Mouse (Mus musculus) right cerebral cortex, postnatal 36 days (tissue): ENCODE measurements around the gene Krtap10-4.
A peak's percentile ranks its signal among the peaks of the same experiment; 100 is the strongest.
"Not testable (repeated sequence)": the region's sequence is repeated elsewhere in the genome, so short reads cannot be mapped to it uniquely, and the experiment has no call there.

ENCODE experiments used
- DNase-seq, 2 experiments: peaks; one replicate each; pipeline ENCODE4 v3.0.0; 2022; ENCODE audit warnings: low spot score in 2 of 2, mixed read lengths in 1 of 2

Gene Krtap10-4

GRCm38 (mm10) chr10:77826951-77827350 lies at the start of gene Krtap10-4:
Gene Krtap10-4 (minus strand): TSS chr10:77827095.
- DNase-seq: no peak

- DNase-seq: no peak
Observed at GRCm38 (mm10) chr10:77869651-77870050, 42.8 kb upstream of the Krtap10-4 start.

GRCm38 (mm10) chr10:77867546-77867945 lies 40.7 kb upstream of the Krtap10-4 start:
- DNase-seq: no peak

- DNase-seq: no peak
Observed at GRCm38 (mm10) chr10:77864762-77865143, 37.9 kb upstream of the Krtap10-4 start.

- no peak for DNase-seq
Observed at GRCm38 (mm10) chr10:77864067-77864761, 37.3 kb upstream of the Krtap10-4 start.

GRCm38 (mm10) chr10:77861675-77862074 lies 34.8 kb upstream of the Krtap10-4 start, which contains the start of gene Gm3285:
Gene Gm3285 (plus strand): TSS chr10:77861975.
- no peak for DNase-seq

GRCm38 (mm10) chr10:77852559-77852958 lies 25.7 kb upstream of the Krtap10-4 start, which contains the start of gene Gm10318:
Gene Gm10318 (plus strand): TSS chr10:77852859.
- no peak for DNase-seq

GRCm38 (mm10) chr10:77847538-77847937 lies 20.6 kb upstream of the Krtap10-4 start:
- no peak for DNase-seq

- DNase-seq: no peak
Observed at GRCm38 (mm10) chr10:77846961-77847360, 20.1 kb upstream of the Krtap10-4 start.

- no peak for DNase-seq
Observed at GRCm38 (mm10) chr10:77846503-77846902, 19.6 kb upstream of the Krtap10-4 start, which contains the start of gene Gm36176. Gene Gm36176 (plus strand): TSS chr10:77846803.

GRCm38 (mm10) chr10:77839006-77839405 lies 12.1 kb upstream of the Krtap10-4 start:
- DNase-seq: no peak

- peak; percentile 9 to 13 for DNase-seq
Observed at GRCm38 (mm10) chr10:77835647-77836046, 8.8 kb upstream of the Krtap10-4 start, which contains the start of gene Krtap10-10. Gene Krtap10-10 (plus strand): TSS chr10:77835947.

- no peak for DNase-seq
Observed at GRCm38 (mm10) chr10:77819203-77819602, 7.7 kb downstream of the Krtap10-4 start.

- no peak for DNase-seq
Observed at GRCm38 (mm10) chr10:77818523-77818922, 8.4 kb downstream of the Krtap10-4 start.

GRCm38 (mm10) chr10:77815514-77815913 lies 11.4 kb downstream of the Krtap10-4 start:
- no peak for DNase-seq

GRCm38 (mm10) chr10:77814382-77814781 lies 12.5 kb downstream of the Krtap10-4 start, which contains the start of gene Gm2696:
Gene Gm2696 (plus strand): TSS chr10:77814682.
- DNase-seq: no peak

GRCm38 (mm10) chr10:77811743-77812142 lies 15.2 kb downstream of the Krtap10-4 start, which contains the start of gene Gm9507:
Gene Gm9507 (minus strand): TSS chr10:77811843.
- DNase-seq: no peak

GRCm38 (mm10) chr10:77804095-77804494 lies 22.8 kb downstream of the Krtap10-4 start:
- DNase-seq: no peak

- no peak for DNase-seq
Observed at GRCm38 (mm10) chr10:77798921-77799508, 27.9 kb downstream of the Krtap10-4 start, which contains the start of gene Gm19668. Gene Gm19668 (minus strand): TSS chr10:77799133.

GRCm38 (mm10) chr10:77798164-77798920 lies 28.6 kb downstream of the Krtap10-4 start:
- not testable (repeated sequence) for DNase-seq

- DNase-seq: no peak
Observed at GRCm38 (mm10) chr10:77797677-77798076, 29.2 kb downstream of the Krtap10-4 start.

- DNase-seq: no peak
Observed at GRCm38 (mm10) chr10:77794976-77795375, 31.9 kb downstream of the Krtap10-4 start, which contains the start of gene Gm9639. Gene Gm9639 (minus strand): TSS chr10:77795076.
